Mouse (Mus musculus) spleen, postnatal 4 days (tissue): Measurements from ENCODE around the gene Vmn1r30.

Experiments
- DNase-seq, 2 experiments: peaks; one replicate each; pipeline ENCODE4 v3.0.0; 2022; ENCODE audit warnings: low spot score in 2 of 2

The Vmn1r30 gene

DNA sequence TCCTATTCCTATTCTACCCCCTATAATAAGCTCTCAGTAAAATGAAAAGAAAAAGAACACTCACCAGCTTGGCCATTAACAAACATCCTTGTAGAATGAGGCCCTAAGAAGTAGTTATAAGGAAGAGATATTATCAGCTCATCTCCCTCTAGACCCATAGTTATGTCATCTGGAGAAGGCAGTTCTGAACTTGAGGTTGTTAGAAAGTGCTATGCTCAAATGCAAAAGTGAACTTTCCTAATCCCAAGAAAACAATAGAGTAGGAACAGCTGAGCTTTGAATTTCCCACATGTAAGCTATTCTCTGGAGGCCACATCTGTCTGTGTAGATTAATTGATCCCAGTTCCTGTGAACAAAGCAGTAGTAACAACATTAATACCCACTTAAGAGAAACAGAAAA is at the start of gene Vmn1r30:
Gene Vmn1r30, minus strand, starts transcription at position 101 of the 400 bp plus-strand sequence.
- DNase-seq, result no peak

DNA sequence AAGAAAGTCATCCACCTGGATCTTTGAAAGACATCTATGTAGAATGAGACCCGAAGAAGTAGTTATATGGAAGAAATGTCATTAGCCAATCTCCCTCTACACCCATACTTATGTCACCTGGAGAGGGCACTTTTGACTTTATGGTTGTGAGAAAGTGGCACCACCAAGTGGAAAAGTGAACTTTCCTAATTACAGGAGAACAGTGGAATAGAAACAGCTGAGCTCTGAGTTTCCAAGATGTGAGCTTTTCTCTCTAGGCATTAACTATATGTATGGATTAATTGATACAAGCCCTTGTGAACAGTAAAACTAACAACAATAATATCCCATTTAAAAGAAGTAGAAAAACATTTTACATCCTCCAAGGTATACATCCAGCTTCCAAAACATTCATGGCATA is 32.0 kb upstream of the Vmn1r30 start, which contains the start of gene Vmn1r31:
Gene Vmn1r31, minus strand, starts transcription at position 101 of the 400 bp plus-strand sequence.
- no peak for DNase-seq
